Mouse (Mus musculus): Measurements from ENCODE around the gene Anks1b. TPM values are rescaled to one million over a fixed set of nuclear protein-coding genes. Genes with fewer than 3 reads are reported as not detected.

Anks1b gene
- polyA plus RNA-seq, 1 experiment from 2014 or later, result 0.21 TPM

DNA sequence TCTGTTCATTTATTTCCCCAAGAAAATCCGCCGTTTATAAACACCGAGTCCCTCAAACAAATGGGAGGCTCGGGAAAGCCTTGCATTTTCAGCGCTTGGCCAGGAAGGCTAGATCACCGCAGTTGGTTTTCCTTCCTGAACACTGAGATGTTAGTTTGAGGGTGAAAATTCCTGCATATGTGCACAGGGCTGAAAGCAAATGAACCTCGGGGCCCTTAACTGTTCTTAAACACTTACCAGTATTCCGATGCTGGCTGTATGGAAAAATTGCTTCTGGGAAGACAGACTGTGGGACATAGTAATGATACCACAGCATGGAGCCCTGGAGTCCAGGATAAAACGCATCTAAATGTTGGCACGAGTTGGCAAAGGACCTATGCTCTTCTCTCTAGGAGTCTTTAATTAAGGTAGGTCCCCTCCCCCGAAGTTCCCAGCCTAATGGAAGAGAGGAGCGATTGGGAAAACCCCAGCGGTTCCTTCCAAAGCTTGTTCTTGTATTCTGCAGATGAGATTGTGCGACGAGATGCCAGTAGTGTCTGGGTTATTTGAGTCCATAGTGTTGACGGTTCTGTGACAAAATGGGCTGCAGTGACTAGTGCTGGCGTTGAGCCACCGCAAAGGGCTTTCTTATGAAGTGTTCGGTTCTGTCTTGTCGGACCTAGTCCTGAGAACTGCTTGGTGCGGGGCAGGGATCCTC is 957.4 kb downstream of the Anks1b start:
- Histone ChIP-seq H3K9ac (replicated peaks; ENCODE audit: low read depth) (no peak overlapping the region), H3K27ac (ENCODE audit: low read length) (no peak overlapping the region), H3K36me3 (ENCODE audit: insufficient read depth, low read length) (no peaks in the 10 kb centered on the region), H3K4me1 (ENCODE audit: insufficient read depth, low read depth, low read length) (no peaks in the 10 kb centered on the region), H3K4me3 (ENCODE audit: low read depth, low read length) (no peak overlapping the region), H3K27me3 (replicated peaks; ENCODE audit: insufficient read depth, low read length) (peaks cover 47% of the 10 kb centered on the region), H3K9me3 (ENCODE audit: low read length) (no peaks in the 10 kb centered on the region), H3K4me2 (replicated peaks; ENCODE audit: low read depth, low read length) (no peak overlapping the region)
- TF ChIP-seq CTCF (IDR thresholded peaks at IDR 0.05), result no peak
- no peak for TF ChIP-seq EP300 (IDR thresholded peaks at IDR 0.05)
- WGBS, result 6% methylated on average over 21 of the region's 21 CpGs
- ATAC-seq, result no peak
- DNase-seq (ENCODE audit: low spot score), result no peak

GRCm38 (mm10) chr10:90831288-90831626 is 957.9 kb downstream of the Anks1b start:
- ATAC-seq (no peak), DNase-seq (ENCODE audit: low spot score) (no peak)
- Histone ChIP-seq H3K9me3 (ENCODE audit: low read length) (no peaks in the 10 kb centered on the region), H3K4me3 (ENCODE audit: low read depth, low read length) (no peak overlapping the region), H3K36me3 (ENCODE audit: insufficient read depth, low read length) (no peaks in the 10 kb centered on the region), H3K27ac (ENCODE audit: low read length) (no peak overlapping the region), H3K4me2 (replicated peaks; ENCODE audit: low read depth, low read length) (no peak overlapping the region), H3K4me1 (ENCODE audit: insufficient read depth, low read depth, low read length) (no peaks in the 10 kb centered on the region), H3K27me3 (replicated peaks; ENCODE audit: insufficient read depth, low read length) (peaks cover 47% of the 10 kb centered on the region), H3K9ac (replicated peaks; ENCODE audit: low read depth) (no peak overlapping the region)
- WGBS, result 0% methylated on average over 2 of the region's 2 CpGs
- TF ChIP-seq EP300 (IDR thresholded peaks at IDR 0.05), result no peak
- no peak for TF ChIP-seq CTCF (IDR thresholded peaks at IDR 0.05)

GRCm38 (mm10) chr10:90834306-90834705 is 961.0 kb downstream of the Anks1b start:
- H3K27me3 ChIP-seq (replicated peaks; ENCODE audit: insufficient read depth, low read length), result peaks cover 25% of the 10 kb centered on the region
- DNase-seq (ENCODE audit: low spot score) (no peak), ATAC-seq (no peak)
- no peak overlapping the region for H3K4me3 ChIP-seq (ENCODE audit: low read depth, low read length)
- no peak overlapping the region for H3K27ac ChIP-seq (ENCODE audit: low read length)
- WGBS, result 25% methylated on average over 5 of the region's 5 CpGs
- TF ChIP-seq CTCF (IDR thresholded peaks at IDR 0.05) (no peak), EP300 (IDR thresholded peaks at IDR 0.05) (no peak)
- no peak overlapping the region for H3K9ac ChIP-seq (replicated peaks; ENCODE audit: low read depth)
- no peaks in the 10 kb centered on the region for H3K4me1 ChIP-seq (ENCODE audit: insufficient read depth, low read depth, low read length)
- no peaks in the 10 kb centered on the region for H3K9me3 ChIP-seq (ENCODE audit: low read length)
- H3K4me2 ChIP-seq (replicated peaks; ENCODE audit: low read depth, low read length), result no peak overlapping the region
- no peaks in the 10 kb centered on the region for H3K36me3 ChIP-seq (ENCODE audit: insufficient read depth, low read length)

- no peak for ATAC-seq
- H3K4me3 ChIP-seq (ENCODE audit: low read depth, low read length), result no peak overlapping the region
- no peaks in the 10 kb centered on the region for H3K36me3 ChIP-seq (ENCODE audit: insufficient read depth, low read length)
- no peaks in the 10 kb centered on the region for H3K9me3 ChIP-seq (ENCODE audit: low read length)
- no peak for DNase-seq (ENCODE audit: low spot score)
- H3K9ac ChIP-seq (replicated peaks; ENCODE audit: low read depth), result no peak overlapping the region
- peaks cover 16% of the 10 kb centered on the region; the same call in 1 of the 2 replicates for H3K27me3 ChIP-seq (replicated peaks; ENCODE audit: insufficient read depth, low read length)
- TF ChIP-seq CTCF (IDR thresholded peaks at IDR 0.05) (no peak), EP300 (IDR thresholded peaks at IDR 0.05) (no peak)
- H3K4me2 ChIP-seq (replicated peaks; ENCODE audit: low read depth, low read length), result no peak overlapping the region
- H3K4me1 ChIP-seq (ENCODE audit: insufficient read depth, low read depth, low read length), result no peaks in the 10 kb centered on the region
- no peak overlapping the region for H3K27ac ChIP-seq (ENCODE audit: low read length)
Measured at GRCm38 (mm10) chr10:90835195-90835594, 961.9 kb downstream of the Anks1b start.

DNA sequence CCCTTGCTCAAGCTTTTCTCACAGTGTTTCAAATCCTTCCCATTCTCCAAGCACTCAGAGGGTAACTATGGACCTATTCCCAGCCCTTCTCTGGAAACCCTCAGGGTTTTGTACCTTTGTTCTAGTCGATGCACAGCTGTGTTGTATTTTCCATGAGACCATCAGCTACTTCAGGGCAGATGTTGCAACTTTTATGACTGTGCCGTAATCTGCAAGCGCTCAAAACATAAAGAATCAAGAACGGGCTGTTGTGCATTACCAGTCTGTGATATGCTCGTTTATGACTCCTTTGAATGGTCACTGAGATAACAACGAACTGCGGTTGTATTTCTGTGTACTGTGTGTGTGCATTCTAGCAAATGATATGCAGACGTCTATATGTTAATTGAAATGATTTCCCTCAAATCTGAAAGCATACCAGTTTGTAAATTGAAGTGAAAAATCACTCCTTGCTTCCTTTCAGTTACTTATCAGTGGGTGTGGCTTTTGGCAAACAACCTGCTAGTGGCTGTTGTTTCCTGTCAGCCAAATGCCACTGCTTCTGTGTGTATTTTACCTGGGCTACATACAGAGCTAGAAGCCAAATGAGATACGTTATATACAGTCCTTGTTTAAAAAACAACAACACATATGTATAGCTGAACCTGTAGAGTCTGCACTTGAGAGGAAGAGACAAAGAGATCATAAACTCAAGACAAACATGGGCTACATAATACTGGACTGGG is 966.5 kb downstream of the Anks1b start:
- TF ChIP-seq EP300 (IDR thresholded peaks at IDR 0.05) (no peak), CTCF (IDR thresholded peaks at IDR 0.05) (no peak)
- WGBS, result 79% methylated on average over 9 of the region's 9 CpGs

DNA sequence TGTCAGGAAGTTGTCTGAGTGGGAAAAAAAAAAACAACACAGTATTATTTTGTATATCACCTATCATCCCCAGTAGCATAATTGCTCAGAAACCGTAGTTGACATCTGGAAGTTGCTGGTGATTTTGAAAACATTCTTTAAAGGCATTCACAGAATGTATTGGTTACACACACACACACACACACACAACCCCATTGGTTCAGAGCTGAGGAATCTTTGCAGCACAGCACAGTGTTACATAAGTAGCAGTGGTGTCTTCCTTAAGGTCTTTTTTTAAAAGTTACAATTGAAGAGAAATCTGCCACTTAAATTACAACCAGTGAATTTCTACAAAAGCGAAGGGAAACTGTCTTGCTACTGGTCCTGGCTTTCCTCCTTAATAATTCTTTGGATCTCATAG is 969.1 kb downstream of the Anks1b start:
- H3K27ac ChIP-seq (ENCODE audit: low read length), result no peak overlapping the region
- no peak for DNase-seq (ENCODE audit: low spot score)
- no peaks in the 10 kb centered on the region; the same call in 1 of the 2 replicates for H3K27me3 ChIP-seq (replicated peaks; ENCODE audit: insufficient read depth, low read length)
- 72% methylated on average over 2 of the region's 2 CpGs for WGBS
- no peaks in the 10 kb centered on the region for H3K36me3 ChIP-seq (ENCODE audit: insufficient read depth, low read length)
- H3K4me1 ChIP-seq (ENCODE audit: insufficient read depth, low read depth, low read length), result no peaks in the 10 kb centered on the region
- no peak overlapping the region for H3K4me3 ChIP-seq (ENCODE audit: low read depth, low read length)
- no peak for TF ChIP-seq EP300 (IDR thresholded peaks at IDR 0.05)
- TF ChIP-seq CTCF (IDR thresholded peaks at IDR 0.05), result no peak
- H3K4me2 ChIP-seq (replicated peaks; ENCODE audit: low read depth, low read length), result no peak overlapping the region
- no peak for ATAC-seq
- no peaks in the 10 kb centered on the region for H3K9me3 ChIP-seq (ENCODE audit: low read length)
- H3K9ac ChIP-seq (replicated peaks; ENCODE audit: low read depth), result no peak overlapping the region

More for the DNA sequence above, 966.5 kb downstream of the Anks1b start:
- ATAC-seq, result no peak
- no peaks in the 10 kb centered on the region for H3K36me3 ChIP-seq (ENCODE audit: insufficient read depth, low read length)
- H3K9ac ChIP-seq (replicated peaks; ENCODE audit: low read depth), result no peak overlapping the region
- H3K27me3 ChIP-seq (replicated peaks; ENCODE audit: insufficient read depth, low read length), result no peaks in the 10 kb centered on the region; the same call in 1 of the 2 replicates
- no peaks in the 10 kb centered on the region for H3K4me1 ChIP-seq (ENCODE audit: insufficient read depth, low read depth, low read length)
- H3K4me2 ChIP-seq (replicated peaks; ENCODE audit: low read depth, low read length), result no peak overlapping the region
- no peak for DNase-seq (ENCODE audit: low spot score)
- H3K4me3 ChIP-seq (ENCODE audit: low read depth, low read length), result no peak overlapping the region
- H3K9me3 ChIP-seq (ENCODE audit: low read length), result no peaks in the 10 kb centered on the region
- H3K27ac ChIP-seq (ENCODE audit: low read length), result no peak overlapping the region

Measured in lung, postnatal 0 days (tissue).